Mouse (Mus musculus) neural tube, embryonic 10.5 days (tissue): Measurements from ENCODE around the gene Card19.

ENCODE experiments used
- DNase-seq: peaks from one replicate; pipeline ENCODE4 v3.0.0-alpha.2; 2017; ENCODE audit warnings: low spot score; ENCODE audit errors: extremely low spot score

The Card19 gene

GRCm38 (mm10) chr13:49233792-49234572 lies 18.1 kb upstream of the Card19 start:
- DNase-seq: no peak

- no peak for DNase-seq
Measured at GRCm38 (mm10) chr13:49225633-49226032, 9.8 kb upstream of the Card19 start.

GRCm38 (mm10) chr13:49225159-49225558 lies 9.3 kb upstream of the Card19 start:
- no peak for DNase-seq

- no peak for DNase-seq
Measured at GRCm38 (mm10) chr13:49224729-49225128, 8.9 kb upstream of the Card19 start.

GRCm38 (mm10) chr13:49224314-49224713 lies 8.5 kb upstream of the Card19 start:
- DNase-seq: no peak

GRCm38 (mm10) chr13:49220912-49221311 lies 5.1 kb upstream of the Card19 start:
- DNase-seq: no peak

- DNase-seq: no peak
Measured at GRCm38 (mm10) chr13:49219367-49219766, 3.5 kb upstream of the Card19 start.

GRCm38 (mm10) chr13:49218651-49219050 lies 2.8 kb upstream of the Card19 start:
- DNase-seq: no peak

- DNase-seq: peak; percentile 21
Measured at GRCm38 (mm10) chr13:49216808-49217561, 1.1 kb upstream of the Card19 start.

GRCm38 (mm10) chr13:49216220-49216552 lies 349 bp upstream of the Card19 start:
- DNase-seq: no peak

GRCm38 (mm10) chr13:49215128-49215503 lies 721 bp downstream of the Card19 start:
- no peak for DNase-seq

- no peak for DNase-seq
Measured at GRCm38 (mm10) chr13:49214454-49214853, 1.4 kb downstream of the Card19 start.

GRCm38 (mm10) chr13:49213531-49213932 lies 2.3 kb downstream of the Card19 start:
- no peak for DNase-seq

GRCm38 (mm10) chr13:49212711-49213500 lies 2.9 kb downstream of the Card19 start:
- DNase-seq: no peak

- DNase-seq: no peak
Measured at GRCm38 (mm10) chr13:49209306-49209705, 6.5 kb downstream of the Card19 start.

- DNase-seq: no peak
Measured at GRCm38 (mm10) chr13:49206341-49206740, 9.5 kb downstream of the Card19 start.

- peak; percentile 82 for DNase-seq
Measured at GRCm38 (mm10) chr13:49205381-49205998, 10.3 kb downstream of the Card19 start.

- DNase-seq: no peak
Measured at GRCm38 (mm10) chr13:49202556-49202955, 13.3 kb downstream of the Card19 start.

- DNase-seq: no peak
Measured at GRCm38 (mm10) chr13:49200688-49201087, 15.1 kb downstream of the Card19 start.

- no peak for DNase-seq
Measured at GRCm38 (mm10) chr13:49199891-49200290, 15.9 kb downstream of the Card19 start.

GRCm38 (mm10) chr13:49198734-49199133 lies 17.1 kb downstream of the Card19 start:
- no peak for DNase-seq

- no peak for DNase-seq
Measured at GRCm38 (mm10) chr13:49196766-49197165, 19.1 kb downstream of the Card19 start.
